Mouse (Mus musculus) liver, embryonic 14.5 days (tissue): ENCODE data around the gene Myog. TPM values are rescaled to one million over a fixed set of nuclear protein-coding genes. Genes with fewer than 3 reads are reported as not detected.

Experiments
- ATAC-seq: fragments of 200-750 bp; cut with Nextera tagmentation; 2 replicates; pipeline ENCODE4 v1.8.0; 2017; ENCODE audit warnings: moderate number of reproducible peaks, mild to moderate bottlenecking, moderate library complexity; ENCODE audit not compliant: insufficient read depth
- DNase-seq, 3 experiments: peaks; one replicate each; pipeline ENCODE4 v3.0.0-alpha.2; 2012 to 2013; ENCODE audit warnings: low read depth in 3 of 3, low spot score in 3 of 3
- H3K27ac ChIP-seq: fragments of 300-500 bp; sonication (generic); 2 replicates; pipeline ENCODE4 v1.5.1; 2014; ENCODE audit warnings: moderate library complexity, mild to moderate bottlenecking, control low read depth, inconsistent platforms
- H3K27me3 ChIP-seq: fragments of 300-500 bp; sonication (generic); 2 replicates; pipeline ENCODE4 v1.6.1; 2014; ENCODE audit warnings: mild to moderate bottlenecking, low read length, moderate library complexity; ENCODE audit not compliant: control insufficient read depth, insufficient read depth
- H3K36me3 ChIP-seq: fragments of 300-500 bp; sonication (generic); replicated peaks from 2 replicates; pipeline ENCODE4 v1.6.1; 2014; ENCODE audit warnings: low read depth; ENCODE audit not compliant: control insufficient read depth, insufficient read depth
- H3K4me1 ChIP-seq, 2 experiments: fragments of 200-500 bp in 1 of 2; fragments of 300-500 bp in 1 of 2; sonication (generic) in 1 of 2; replicated peaks; 2 replicates each; pipeline ENCODE4 v1.6.1; 2012 to 2014; ENCODE audit warnings: antibody characterized with exemption in 1 of 2, inconsistent platforms in 1 of 2, low read length in 1 of 2; ENCODE audit not compliant: control insufficient read depth in 2 of 2, insufficient read depth in 2 of 2
- H3K4me2 ChIP-seq: fragments of 300-500 bp; sonication (generic); 2 replicates; pipeline ENCODE4 v1.6.1; 2014; ENCODE audit warnings: low read depth, mild to moderate bottlenecking, control low read depth, moderate library complexity
- H3K4me3 ChIP-seq, 2 experiments: fragments of 200-500 bp in 1 of 2; fragments of 300-500 bp in 1 of 2; sonication (generic) in 1 of 2; 2 replicates each; pipeline ENCODE4 v1.5.1; 2012 to 2014; ENCODE audit warnings: low read depth in 2 of 2, low read length in 2 of 2, mild to moderate bottlenecking in 2 of 2, control low read depth in 1 of 2, inconsistent platforms in 1 of 2, moderate library complexity in 1 of 2; ENCODE audit not compliant: insufficient read depth in 1 of 2
- H3K9ac ChIP-seq: fragments of 300-500 bp; sonication (generic); replicated peaks from 2 replicates; pipeline ENCODE4 v1.6.1; 2014; ENCODE audit warnings: mild to moderate bottlenecking, control low read depth, moderate library complexity
- H3K9me3 ChIP-seq: fragments of 300-500 bp; sonication (generic); 2 replicates; pipeline ENCODE4 v1.6.1; 2016; ENCODE audit warnings: low read length, mixed read lengths; ENCODE audit not compliant: control insufficient read depth
- CTCF ChIP-seq: IDR thresholded peaks from 2 replicates; pipeline ENCODE4 v1.5.1; 2016; ENCODE audit warnings: antibody characterized with exemption, low read depth, control low read depth
- EP300 ChIP-seq: IDR thresholded peaks from 2 replicates; pipeline ENCODE4 v1.6.1; 2016; ENCODE audit warnings: antibody characterized with exemption, low read depth
- WGBS: fragments of 180-500 bp; shearing (Covaris S2); extraction: QIAGEN DNeasy Blood & Tissue Kit; methylation state at CpG from one replicate; pipeline ENCODE4 v1.1.7; 2014; ENCODE audit not compliant: insufficient replicate concordance; 5-methylcytosine and 5-hydroxymethylcytosine counted together
- polyA plus RNA-seq, 2 experiments: library from polyadenylated mRNA; depleted of rRNA in 1 of 2; stranded (reverse) in 1 of 2; unstranded in 1 of 2; fragments of >200 nt; fragmentation: Nextera tagmentation in 1 of 2; extraction: Ambion mirVana in 1 of 2; gene quantifications; 2 replicates each; pipeline versions ENCODE4 v1.2.1 to v1.2.3; 2012 to 2014

Myog gene
- polyA plus RNA-seq, 2 experiments, result 0.06 TPM; not detected in 1

DNA sequence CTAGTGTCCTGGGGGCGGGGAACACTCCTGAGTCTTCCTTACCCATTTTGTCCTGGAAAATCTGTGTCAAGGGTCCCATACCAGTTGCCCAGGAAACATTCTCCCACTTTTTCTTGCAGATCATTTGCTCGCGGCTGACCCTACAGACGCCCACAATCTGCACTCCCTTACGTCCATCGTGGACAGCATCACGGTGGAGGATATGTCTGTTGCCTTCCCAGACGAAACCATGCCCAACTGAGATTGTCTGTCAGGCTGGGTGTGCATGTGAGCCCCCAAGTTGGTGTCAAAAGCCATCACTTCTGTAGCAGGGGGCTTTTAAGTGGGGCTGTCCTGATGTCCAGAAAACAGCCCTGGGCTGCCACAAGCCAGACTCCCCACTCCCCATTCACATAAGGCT lies 1.8 kb downstream of the Myog start:
- Histone ChIP-seq H3K9me3 (no peaks in the 10 kb centered on the region), H3K27ac (no peak overlapping the region), H3K9ac (no peak overlapping the region), H3K4me3 (no peak overlapping the region), H3K4me1 (no peaks in the 10 kb centered on the region), H3K4me2 (no peak overlapping the region), H3K27me3 (no peaks in the 10 kb centered on the region), H3K36me3 (no peaks in the 10 kb centered on the region)
- 64% methylated on average over 8 of the region's 8 CpGs for WGBS
- DNase-seq (no peak), ATAC-seq (no peak)
- TF ChIP-seq EP300, result no peak
- no peak for TF ChIP-seq CTCF

DNA sequence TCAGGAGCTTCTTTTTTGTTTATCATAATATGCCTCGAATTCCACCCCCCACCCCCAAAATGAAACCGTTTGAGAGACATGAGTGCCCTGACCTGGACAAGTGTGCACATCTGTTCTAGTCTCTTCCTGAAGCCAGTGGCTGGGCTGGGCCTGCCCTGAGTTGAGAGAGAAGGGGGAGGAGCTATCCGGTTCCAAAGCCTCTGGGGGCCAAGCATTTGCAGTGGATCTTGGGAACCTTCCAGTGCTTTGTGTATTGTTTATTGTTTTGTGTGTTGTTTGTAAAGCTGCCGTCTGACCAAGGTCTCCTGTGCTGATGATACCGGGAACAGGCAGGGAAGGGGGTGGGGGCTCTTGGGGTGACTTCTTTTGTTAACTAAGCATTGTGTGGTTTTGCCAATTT lies 2.3 kb downstream of the Myog start:
- Histone ChIP-seq H3K9ac (no peak overlapping the region), H3K4me3 (no peak overlapping the region), H3K36me3 (no peaks in the 10 kb centered on the region), H3K27ac (no peak overlapping the region), H3K4me2 (no peak overlapping the region), H3K27me3 (no peaks in the 10 kb centered on the region), H3K4me1 (no peaks in the 10 kb centered on the region), H3K9me3 (no peaks in the 10 kb centered on the region)
- TF ChIP-seq EP300, result no peak
- TF ChIP-seq CTCF, result no peak
- ATAC-seq (no peak), DNase-seq (no peak)
- WGBS, result 31% methylated on average over 5 of the region's 5 CpGs

DNA sequence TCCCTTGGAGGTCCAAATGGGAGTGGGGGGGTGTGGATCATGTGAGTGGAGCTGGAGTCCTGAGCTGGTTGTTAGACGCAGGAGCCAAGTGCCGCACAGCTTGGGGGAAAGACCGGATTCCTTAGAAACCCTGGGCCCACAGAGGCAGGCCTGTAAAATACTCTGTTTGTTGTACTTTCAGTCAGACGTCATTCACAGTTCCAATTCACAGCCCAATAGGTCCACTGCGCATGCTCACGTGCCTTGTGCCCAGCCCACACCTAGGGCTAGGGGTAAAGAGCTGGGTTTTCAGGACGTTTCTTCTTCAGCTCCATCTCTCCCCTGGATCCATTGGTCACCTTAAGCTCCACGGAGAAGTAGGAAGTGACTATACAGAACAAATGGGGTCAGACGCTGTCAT lies 2.8 kb downstream of the Myog start:
- 53% methylated on average over 9 of the region's 9 CpGs for WGBS
- TF ChIP-seq EP300 (no peak), CTCF (no peak)
- Histone ChIP-seq H3K36me3 (no peaks in the 10 kb centered on the region), H3K27me3 (peaks cover 1% of the 10 kb centered on the region; the same call in 1 of the 2 replicates), H3K9ac (no peak overlapping the region), H3K4me2 (no peak overlapping the region), H3K27ac (no peak overlapping the region), H3K9me3 (no peaks in the 10 kb centered on the region), H3K4me3 (no peak overlapping the region), H3K4me1 (no peaks in the 10 kb centered on the region)
- no peak for ATAC-seq
- no peak for DNase-seq

DNA sequence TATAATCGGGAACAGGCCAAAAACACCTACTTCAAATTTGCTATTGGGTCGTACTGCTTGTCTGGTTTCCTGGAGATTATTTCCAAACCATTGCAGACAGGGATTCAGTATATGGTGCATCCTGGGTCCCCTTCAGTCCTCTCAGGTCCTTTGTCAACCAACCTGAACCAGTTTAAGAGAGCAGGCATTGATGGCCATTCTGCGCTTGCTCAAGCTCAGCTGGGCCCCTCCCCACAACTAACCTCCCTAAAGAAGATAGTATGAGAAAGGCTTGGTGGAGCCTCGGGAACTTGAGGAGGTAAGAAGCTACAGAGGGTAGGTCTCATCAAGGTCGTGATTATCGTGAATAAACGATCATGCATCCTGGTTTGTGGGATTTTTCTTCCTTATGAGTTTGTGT lies 3.5 kb downstream of the Myog start:
- Histone ChIP-seq H3K9me3 (no peaks in the 10 kb centered on the region), H3K27me3 (peaks cover 8% of the 10 kb centered on the region), H3K36me3 (no peaks in the 10 kb centered on the region), H3K4me3 (no peak overlapping the region), H3K4me1 (no peaks in the 10 kb centered on the region), H3K4me2 (no peak overlapping the region), H3K27ac (no peak overlapping the region), H3K9ac (no peak overlapping the region)
- WGBS, result 61% methylated on average over 7 of the region's 7 CpGs
- DNase-seq (no peak), ATAC-seq (no peak)
- TF ChIP-seq CTCF (no peak), EP300 (no peak)

DNA sequence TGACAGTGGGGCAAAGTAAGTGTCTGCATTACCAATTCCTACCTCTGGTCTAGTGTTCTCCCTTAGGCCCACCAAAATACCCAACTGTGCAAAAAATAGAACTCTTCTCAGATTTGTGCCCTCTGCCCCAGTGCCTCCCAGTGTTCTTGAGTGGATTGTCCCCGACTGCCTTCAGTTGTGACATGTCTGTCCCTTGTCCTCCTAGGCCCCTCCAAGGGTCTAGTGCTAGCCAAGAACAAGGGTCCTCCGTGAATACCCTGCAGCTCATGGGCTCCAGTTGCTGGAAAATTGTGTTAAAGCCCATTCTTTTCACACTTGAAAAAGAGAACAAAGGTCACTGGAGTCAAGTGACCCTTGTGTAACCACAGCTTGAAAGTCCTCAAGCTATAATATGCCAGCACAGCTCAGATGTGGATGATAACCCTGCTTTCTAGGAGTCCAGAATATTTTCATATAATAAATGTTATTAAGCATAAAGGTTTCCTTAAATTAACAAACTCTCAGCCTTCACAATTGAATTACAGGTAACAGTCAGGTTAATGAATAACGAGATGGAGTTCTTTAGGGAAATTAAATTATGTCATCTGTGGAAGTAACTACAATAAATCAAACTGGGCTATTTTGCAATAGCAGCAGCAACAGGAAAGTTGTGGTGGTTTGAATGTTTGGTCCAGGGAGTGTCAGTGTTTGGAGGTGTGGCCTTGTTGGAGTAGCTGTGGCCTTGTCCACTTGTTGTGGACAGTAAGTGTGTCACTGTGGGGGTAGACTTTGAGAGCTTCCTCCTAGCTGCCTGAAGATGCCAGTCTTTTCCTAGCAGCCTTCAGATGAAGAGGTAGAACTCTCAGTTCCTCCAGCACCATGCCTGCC lies 4.2 kb downstream of the Myog start:
- no peak for DNase-seq
- Histone ChIP-seq H3K27me3 (peaks cover 15% of the 10 kb centered on the region), H3K9me3 (no peaks in the 10 kb centered on the region), H3K9ac (no peak overlapping the region), H3K27ac (no peak overlapping the region), H3K4me2 (no peak overlapping the region), H3K4me3 (no peak overlapping the region), H3K4me1 (no peaks in the 10 kb centered on the region), H3K36me3 (no peaks in the 10 kb centered on the region)
- ATAC-seq, result no peak
- WGBS, result 44% methylated on average over 3 of the region's 3 CpGs
- TF ChIP-seq CTCF, result no peak
- TF ChIP-seq EP300, result no peak
